Mouse (Mus musculus): Measurements from ENCODE around the gene Asah2. TPM values are rescaled to one million over a fixed set of nuclear protein-coding genes. Genes with fewer than 3 reads are reported as not detected.

Gene Asah2
- total RNA-seq, 2 experiments from 2014 or later, result 23.7 to 30.5 TPM

- no peak for DNase-seq (ENCODE audit: low spot score in 2 of 2)
Observed at GRCm38 (mm10) chr19:31996916-31997315, 111.1 kb downstream of the Asah2 start.

DNA sequence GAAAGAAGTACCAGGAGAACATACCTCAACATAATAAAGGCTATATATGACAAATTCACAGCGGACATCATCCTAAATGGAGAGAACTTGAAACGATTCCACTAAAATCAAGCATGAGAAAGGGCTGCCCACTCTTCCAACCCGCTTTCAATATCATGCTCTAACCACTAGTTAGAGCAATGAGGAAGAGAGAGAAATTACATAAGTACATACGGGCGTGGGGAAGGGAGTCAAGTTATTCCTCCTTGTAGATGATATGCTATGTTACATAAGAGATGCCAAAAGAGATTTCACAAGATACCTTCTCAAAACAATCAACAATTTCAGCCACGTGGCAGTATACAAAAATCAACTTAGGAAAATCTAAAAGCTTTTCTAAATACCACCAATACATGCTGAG, 117.0 kb downstream of the Asah2 start:
- DNase-seq (ENCODE audit: low spot score in 2 of 2), result no peak

DNA sequence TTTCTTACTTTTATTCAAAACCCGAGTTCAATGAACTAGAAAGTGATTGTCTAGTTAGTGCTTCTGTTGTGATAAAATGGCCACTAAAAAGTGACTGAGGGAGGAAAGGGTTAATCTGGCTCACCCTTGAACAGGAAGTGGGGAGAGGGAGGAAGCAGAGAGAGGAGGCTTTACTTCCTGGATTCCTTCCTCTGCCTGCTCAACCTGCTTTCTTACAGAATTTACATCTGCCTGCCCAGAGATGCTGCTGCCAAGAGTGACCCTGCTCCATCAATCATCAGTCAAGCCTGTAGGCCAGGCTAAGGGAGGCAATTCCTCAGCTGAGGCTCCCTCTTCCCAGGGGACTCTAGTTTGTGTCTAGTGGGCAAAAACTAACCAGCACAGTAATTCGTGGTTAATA, 132.1 kb downstream of the Asah2 start:
- DNase-seq (ENCODE audit: low spot score in 2 of 2), result no peak

DNA sequence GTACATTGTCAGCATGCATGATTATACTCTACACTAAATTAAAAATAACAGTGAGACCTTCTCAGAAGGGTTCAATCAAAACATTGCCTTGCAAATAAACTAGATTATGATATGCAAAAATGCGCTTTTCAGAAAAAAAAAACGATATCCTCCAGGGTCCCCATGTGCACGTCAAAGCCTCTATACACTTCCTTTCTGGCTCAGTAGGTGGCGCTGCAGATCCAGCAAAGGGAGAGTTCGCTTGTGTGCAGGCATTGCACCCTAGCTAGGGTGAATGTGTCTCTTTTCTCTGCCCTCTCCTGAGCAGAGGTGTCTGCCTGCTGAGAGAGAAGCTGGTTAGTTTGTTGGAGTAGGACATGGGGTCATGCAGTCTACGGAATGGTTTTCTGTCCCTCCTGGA, 136.0 kb downstream of the Asah2 start:
- DNase-seq (ENCODE audit: low spot score in 2 of 2), result peak; percentile 79 to 83

- DNase-seq (ENCODE audit: low spot score in 2 of 2), result no peak
Observed at GRCm38 (mm10) chr19:31971405-31971804, 136.6 kb downstream of the Asah2 start.

GRCm38 (mm10) chr19:31967933-31968532, 140.0 kb downstream of the Asah2 start:
- DNase-seq (ENCODE audit: low spot score in 2 of 2), result no peak

DNA sequence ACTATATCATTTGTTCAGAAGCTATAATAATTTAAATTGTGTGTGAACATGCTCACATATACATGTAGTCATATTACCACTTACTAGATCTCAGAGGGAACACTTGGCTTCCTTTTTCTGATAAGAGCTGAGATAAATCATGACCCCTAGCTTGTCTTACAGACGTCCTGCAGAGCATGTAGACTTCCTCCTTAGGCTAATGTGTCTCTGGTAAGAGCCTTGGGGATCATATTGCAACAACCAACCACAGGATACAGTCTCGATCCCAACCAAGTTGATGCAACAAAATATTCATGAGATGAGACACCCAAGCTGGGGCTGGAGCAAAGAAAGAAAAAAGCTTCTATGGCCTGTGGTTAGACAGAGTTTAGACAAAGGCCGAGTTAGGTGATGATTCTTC, 144.9 kb downstream of the Asah2 start:
- DNase-seq (ENCODE audit: low spot score in 2 of 2), result no peak

GRCm38 (mm10) chr19:31960434-31960833, 147.6 kb downstream of the Asah2 start:
- no peak for DNase-seq (ENCODE audit: low spot score in 2 of 2)

DNA sequence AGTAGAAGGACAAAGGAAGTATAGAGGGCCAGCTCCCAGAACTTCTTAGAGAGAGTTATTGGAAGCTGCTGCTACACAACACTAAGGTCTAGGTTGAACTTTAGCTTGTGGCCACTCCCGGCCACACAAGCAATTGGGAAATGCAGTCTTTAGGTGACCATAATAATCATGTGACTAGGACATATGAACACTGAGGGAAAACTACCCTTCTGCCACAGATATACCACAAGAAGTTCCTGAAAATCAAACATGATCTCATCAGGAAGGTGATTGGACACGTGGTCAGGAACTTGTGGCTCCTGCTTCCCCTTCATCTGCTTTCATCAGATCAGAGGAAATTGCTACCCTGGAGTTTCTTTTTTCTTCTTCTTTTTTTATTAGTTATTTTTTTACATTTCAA, 151.7 kb downstream of the Asah2 start:
- no peak for DNase-seq (ENCODE audit: low spot score in 2 of 2)

DNA sequence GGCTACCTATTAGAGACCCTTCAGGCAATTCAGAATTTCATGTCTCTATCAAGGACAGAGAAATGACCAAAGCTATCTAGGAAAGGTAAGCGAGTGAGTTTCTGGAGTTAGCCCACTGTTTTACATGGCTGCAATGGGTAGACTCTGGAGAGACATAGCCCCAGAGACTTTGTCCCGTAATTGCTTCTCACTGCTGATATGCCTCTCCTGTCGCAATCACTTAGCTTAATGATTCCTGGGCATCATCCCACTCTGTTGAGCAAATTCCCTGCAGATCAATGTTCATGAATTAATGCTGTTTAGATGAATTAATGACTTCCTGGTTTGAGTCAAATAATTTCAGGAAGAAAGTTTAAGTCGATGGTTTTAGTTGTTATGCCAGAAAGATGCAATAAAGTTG, 153.3 kb downstream of the Asah2 start:
- DNase-seq (ENCODE audit: low spot score in 2 of 2), result no peak

- DNase-seq (ENCODE audit: low spot score in 2 of 2), result no peak
Observed at GRCm38 (mm10) chr19:31954267-31954666, 153.7 kb downstream of the Asah2 start.

DNA sequence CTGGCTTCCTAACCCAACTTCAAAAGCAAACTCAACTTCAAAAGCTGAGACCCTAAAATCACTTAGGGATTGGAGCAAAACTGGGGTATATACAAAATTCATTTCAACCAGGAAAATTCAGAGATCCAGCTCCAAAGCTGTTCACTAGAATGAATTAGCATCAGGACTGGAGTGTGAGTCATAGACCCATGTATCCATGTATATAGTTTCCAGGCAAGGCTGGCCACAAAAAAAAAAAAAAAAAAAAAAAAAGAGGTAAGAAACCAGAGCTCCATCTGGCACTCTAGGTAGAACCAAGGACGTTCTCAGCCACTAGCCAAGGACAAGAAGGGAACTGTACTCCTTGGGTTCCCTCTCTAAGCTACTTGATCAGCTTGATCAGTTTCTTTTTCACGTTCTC, 154.2 kb downstream of the Asah2 start:
- no peak for DNase-seq (ENCODE audit: low spot score in 2 of 2)

DNA sequence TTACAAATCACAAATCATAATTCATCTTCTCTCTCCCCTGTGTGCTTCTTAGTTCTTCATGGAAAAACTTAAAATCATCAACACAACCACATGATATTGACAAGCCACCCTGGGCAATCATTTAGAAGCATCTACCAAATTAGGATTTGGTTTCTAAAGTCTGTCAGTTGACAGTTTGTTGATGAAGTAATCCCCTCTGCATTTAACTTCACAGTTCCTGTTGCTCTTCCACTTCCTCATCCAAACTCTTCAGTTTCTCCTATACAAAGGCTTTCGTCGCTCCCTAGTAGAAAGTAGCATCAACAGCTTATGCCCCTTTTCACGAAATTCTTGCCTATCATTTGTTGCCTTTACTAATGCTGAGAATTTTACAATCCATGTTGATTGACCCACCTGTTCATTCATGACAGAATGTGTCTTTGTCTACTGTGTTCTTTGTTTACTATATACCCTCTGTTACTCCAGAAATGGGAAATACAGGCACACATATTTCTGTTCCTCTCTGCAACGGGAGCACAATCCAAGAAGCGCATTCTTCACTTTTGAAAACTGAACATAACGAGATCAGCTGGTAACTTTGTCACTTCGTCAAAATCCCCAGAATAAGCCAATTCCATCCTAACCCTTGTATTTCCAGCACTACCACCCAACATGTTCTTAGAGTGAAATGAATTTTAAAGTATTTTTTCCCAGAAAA, 157.1 kb downstream of the Asah2 start:
- no peak for DNase-seq (ENCODE audit: low spot score in 2 of 2)

Other genes with a start within 250 kb of the Asah2 start
- under 1 TPM in 1 of 2 experiments, not detected in 1; 0.20 TPM for gene A1cf, start 239.4 kb downstream of the Asah2 start, total RNA-seq (2021)